Mouse (Mus musculus) kidney, adult 8-10 months (tissue): ENCODE data around the gene Prame.
"Not testable (repeated sequence)": the region's sequence is repeated elsewhere in the genome, so short reads cannot be mapped to it uniquely, and the experiment has no call there.

Experiments used
- DNase-seq, 2 experiments: peaks; one replicate each; pipeline ENCODE4 v3.0.0; 2022

The Prame gene

DNA sequence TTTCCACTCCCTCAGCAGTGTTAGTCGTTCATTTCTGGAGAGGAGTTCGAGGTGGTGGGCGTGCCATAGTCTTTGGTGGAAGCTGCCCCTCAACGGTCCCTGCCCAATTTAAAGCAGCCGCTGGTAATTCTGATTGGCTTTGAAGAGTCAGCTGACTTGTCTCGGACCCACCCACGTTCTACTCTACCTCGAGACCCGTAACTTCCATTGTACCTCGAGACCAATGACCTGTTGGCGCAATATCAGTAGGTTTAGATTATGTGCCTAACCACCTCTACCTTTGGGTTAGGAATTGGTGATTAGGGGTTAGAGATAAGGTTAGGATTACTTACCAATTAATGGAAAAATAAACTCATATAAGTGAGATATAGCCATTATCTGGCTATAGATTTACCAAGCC, at the start of gene Prame:
Gene Prame, minus strand, starts transcription at position 101 of the 400 bp plus-strand sequence.
- no peak for DNase-seq

DNA sequence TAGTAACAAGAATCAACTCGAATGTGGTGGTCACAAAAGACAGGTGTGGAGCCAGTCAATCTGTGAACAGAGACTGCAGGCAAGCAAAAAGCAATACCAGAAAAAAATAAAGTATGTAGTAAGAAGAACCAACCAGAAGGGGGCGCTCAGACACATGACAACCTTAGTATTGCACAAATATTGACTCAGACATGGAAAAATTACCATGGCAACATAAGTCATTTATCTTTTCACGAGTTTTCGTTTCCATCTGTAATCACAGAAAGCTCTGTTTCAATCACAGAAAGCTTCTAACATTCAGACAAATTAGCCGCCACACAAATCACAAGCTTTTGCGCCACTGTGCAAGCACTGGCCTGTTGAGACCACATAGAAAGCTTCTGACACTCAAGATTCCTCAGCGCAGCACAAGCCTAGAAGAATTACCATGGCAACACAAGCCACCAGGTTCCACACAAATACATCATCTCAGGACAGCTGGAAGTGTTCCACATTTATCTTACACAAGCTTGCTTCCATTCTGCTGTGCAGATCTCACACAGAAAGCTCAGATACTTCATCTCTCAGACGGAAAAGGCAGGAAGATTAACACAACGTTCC, 24.8 kb upstream of the Prame start:
- DNase-seq: no peak

DNA sequence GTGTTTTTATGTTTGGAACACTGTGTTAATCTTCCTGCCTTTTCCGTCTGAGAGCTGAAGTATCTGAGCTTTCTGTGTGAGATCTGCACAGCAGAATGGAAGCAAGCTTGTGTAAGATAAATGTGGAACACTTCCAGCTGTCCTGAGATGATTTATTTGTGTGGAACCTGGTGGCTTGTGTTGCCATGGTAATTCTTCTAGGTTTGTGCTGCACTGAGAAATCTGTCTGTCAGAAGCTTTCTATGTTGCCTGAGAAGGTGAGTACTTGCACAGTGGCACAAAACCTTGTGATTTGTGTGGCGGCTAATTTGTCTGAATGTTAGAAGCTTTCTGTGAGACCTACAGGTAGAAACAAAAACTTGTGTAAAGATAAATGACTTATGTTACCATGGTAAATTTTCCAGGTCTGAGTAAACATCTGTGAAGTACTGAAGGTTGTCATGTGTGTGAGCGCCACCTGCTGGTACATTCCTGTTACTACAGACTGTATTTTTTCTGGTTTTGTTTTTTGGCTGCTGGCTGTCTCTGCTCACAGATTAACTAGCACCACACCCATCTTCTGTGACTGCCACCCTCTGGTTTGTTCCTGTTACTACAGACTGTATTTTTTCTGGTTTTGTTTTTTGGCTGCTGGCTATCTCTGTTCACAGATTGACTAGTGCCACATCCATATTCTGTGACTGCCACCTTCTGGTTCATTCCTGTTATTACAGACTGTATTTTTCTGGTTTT, 26.0 kb downstream of the Prame start:
- DNase-seq: peak; percentile 47 to 48

DNA sequence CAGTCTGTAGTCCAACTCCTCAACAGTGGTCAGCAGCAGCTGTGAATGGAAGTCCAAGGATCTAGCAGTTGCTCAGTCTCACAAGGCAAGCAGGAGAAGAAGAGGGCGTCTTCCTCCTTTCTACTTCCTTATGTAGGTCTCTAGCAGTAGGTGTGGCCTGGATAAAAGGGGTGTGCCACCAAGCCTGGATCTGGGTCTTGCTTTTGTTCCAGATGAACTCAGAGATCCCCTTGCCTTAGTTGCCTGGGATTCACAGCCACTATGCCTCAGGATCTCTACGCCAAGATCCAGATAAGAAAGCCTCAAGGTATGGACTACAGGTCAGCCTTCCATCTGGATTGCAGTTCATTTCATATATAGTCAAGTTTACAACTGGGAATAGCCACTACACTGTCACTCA, 28.8 kb downstream of the Prame start, which contains the start of gene Nxf7:
Gene Nxf7, minus strand, starts transcription at position 101 of the 400 bp plus-strand sequence.
- DNase-seq: no peak

DNA sequence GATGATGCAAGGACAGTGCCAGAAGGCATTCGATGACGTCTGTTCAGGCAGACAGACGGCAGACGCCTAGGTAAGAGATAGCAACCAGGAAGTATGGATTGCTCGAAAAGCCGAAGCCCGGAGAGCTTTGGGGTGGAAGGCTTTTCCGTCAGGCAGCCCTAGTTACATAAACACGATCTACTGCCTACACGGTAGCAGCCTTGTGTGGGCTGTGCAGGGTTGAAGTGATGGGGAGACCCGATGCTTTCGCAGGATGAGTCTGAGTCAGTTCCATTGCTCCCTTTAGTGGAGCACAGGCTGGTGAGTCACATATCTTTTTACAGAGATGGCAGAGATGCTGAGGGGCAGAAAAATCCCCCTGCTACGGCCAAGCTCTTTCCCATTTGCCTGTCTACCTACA, 29.4 kb downstream of the Prame start:
- DNase-seq: no peak

DNA sequence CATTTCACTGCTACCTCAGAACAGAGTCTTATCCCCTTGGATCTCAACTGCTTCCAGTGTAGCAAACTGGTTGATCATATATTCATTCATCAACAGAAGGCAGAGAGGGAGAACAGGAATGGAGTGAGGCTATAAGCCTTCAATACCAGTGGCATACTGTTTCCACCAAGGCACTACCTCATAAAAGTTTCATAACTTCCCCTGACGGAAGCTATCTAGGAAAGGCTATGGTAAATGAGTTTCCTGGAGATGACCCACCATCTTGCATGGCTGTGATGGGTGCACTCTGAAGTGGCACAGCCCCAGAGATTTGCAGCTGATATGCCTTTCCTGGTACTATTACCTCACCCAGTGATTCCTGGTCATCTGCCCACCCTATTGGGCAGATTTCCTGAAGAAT, 51.1 kb downstream of the Prame start:
- no peak for DNase-seq

DNA sequence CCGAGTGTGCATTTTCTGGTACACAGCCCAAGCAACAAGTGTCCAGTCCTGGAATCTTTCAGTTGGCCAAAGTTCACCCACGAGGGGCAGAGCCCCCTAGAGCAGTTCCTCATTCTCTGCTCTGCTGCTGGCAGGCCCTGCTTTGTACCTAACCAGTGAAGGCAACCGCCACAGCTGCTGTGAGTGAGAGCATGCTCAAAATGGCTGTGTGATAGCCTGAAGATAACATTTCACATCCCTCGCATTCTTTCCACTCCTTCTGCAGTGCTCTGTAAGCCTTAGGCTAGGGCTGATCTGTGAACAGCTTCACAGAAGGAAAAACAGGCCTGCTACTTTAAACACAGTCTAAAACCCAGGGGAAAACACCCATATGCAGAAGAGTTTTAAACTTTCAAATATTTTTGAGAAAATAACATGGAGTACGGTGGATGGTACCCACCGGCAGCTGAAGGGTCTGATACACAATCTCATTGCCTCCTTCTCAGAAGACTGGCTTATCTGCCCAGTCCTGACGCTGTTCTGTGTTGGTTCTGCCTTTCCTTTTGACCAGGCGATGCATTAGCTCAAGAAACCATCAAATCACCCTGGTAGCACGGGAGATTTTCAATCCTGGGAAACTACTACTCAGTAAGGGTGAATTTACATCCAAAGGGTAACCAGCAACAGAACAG, 52.4 kb downstream of the Prame start:
- not testable (repeated sequence) for DNase-seq

DNA sequence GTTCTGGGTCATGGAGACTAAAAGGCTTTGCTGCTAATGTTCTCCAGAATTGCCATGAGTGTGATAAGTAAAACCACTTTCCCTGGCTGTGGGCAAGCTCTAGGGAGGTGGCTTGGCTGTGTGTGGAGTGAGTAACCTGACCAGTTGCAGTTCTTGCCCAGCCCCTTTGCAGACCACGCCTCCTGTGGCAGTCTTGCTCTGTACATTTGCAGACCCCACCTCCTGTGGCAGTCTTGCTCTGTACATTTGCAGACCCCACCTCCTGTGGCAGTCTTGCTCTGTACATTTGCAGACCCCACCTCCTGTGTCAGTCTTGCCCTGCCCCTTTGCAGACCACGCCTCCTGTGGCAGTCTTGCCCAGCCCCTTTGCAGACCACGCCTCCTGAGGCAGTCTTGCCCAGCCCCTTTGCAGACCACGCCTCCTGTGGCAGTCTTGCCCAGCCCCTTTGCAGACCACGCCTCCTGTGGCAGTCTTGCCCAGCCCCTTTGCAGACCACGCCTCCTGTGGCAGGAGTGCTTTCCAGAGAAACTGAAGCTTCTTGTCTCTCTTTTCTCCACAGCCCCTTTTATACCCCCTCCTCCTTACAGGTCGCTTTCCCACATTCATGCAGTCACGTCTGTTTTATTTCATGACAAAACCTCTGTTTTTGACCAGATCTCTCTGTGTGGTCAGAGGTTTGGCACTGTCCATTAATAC, 53.1 kb downstream of the Prame start:
- peak; percentile 2 to 6 for DNase-seq

DNA sequence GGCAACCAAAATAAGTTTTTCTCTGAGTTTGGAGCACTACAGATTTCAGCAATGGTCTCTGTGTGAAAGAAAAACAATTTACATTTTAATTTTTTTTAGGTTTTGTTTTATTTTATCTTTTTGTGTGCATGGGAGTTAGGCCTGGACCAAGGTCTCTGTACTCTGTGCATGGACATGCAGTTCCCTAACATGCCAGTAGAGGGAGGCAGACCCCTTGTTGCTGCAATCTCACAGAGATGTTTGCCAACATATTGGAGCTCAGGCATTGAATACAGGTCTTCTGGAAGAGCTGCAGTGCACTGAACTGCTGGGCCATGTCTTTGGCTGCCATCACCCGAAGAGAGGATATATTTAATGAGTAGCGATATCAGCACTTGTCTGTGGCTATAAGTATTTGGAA, 58.0 kb downstream of the Prame start:
- DNase-seq: peak; percentile 29 to 71

DNA sequence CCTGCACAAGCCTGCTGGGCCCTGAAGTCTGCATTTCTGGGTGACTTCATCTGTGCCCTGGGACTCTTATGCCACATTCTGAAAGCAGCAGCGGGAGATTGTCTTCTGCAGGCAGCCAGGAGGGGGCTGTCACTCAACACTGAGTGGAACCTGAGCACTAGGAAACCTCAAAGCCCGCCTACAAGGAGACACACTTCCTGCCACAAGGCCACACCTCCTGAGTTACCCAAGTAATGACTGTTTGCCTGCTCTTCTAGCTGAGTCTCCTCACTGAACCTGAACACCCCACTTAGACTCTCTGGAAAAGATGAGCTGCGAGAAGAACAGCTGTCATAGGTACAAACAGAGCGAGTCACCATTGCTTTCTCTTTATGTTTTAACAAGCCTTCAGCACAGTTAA, 62.6 kb downstream of the Prame start:
- not testable (repeated sequence) for DNase-seq
